Mouse (Mus musculus) liver, adult (tissue): ENCODE results near the gene D930020B18Rik.

Source experiments
- GATA4 ChIP-seq: IDR thresholded peaks from 2 replicates; pipeline ENCODE4 v1.6.1; 2014; ENCODE audit warnings: mild to moderate bottlenecking, low read length; ENCODE audit not compliant: insufficient replicate concordance

D930020B18Rik gene

DNA sequence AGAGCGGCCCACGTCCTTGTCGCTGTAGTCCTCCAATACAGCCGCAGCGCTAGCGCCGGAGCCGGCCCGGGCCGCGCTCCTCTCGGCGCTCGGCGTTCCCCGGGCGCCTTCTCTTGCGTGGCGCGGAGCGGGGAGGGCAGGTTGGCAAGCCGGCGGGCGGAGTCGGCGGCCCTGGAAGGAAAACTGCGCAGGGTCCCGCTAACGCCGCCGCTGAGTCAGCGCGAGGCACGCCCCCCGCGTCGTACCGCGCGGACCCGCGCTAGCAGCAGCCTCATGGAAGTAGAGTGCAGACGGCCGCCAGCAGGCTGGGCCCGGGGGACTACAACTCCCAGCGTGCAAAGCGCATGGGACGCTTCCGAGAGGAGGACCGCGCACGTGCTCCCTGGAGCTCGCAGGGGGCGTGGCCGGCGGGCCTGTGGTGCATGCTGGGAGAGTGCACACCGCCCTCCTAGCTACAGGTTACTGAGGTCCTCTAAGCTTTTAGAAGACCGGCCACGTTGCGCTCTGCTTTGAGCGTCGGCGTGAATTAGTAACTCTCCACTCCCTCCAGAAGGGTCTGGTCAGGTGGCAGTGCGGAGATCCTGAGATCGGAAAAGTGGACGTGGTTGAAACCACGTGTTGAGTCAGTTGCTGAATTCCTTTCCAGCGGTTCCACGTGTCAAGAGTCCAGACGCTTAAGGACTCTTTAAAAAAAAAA is 15.1 kb upstream of the D930020B18Rik start, which contains the start of gene Xpot:
Xpot (minus strand) TSS at position 147 of the 697 bp plus-strand sequence.
- peak; percentile 29; the same call in 1 of the 2 replicates for TF ChIP-seq GATA4

DNA sequence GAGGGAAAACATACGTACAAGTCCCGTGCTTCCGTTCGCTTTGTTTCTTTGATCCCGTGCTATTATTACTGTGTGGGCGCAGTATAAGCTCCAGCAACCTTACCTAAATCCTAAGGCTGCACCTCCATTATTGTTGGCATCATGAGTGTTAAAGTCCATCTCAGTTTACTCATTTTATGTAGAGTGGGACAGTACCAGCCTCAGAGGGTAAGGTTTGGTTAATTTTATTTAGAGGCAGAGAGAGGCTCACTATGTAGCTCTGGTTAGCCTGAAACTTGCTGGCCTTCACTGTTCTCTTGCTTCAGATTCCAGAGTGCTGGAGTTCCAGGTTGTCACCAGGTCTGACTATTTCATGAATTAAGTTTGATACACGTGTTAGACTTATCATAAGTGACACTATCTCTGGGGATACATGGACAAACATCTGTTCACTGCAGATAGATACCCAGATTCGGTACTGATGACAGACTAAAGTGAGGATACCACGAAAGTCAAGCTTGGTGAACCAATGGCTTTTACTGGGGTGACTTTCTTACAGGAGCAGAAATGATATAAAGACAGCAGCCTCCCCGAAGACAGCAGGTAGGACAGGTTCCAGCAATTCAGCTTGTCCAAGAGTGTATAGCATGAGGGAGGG is 14.1 kb upstream of the D930020B18Rik start:
- TF ChIP-seq GATA4, result no peak

DNA sequence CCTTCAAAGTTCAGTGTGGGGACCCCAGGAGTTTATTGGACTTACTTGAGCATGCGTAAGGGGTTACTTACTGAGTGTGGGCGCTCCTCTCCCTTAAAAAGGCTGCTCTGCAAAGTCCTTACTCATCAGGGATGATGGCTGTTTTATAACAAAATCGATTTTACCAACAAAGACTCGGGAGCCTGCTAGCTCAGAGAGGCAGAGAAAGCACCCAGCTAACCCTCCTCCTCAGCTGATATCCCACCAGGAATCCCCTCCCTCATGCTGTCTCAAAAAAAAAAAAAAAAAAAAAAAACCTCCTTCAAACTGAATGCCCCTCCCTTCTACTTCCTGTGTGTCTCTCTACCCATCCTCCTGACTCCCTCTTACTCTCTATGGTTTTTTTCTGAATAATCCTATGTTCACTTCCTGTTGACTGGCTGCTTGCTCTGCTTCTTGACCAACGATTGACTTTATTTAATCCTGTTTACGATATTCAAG is 12.8 kb upstream of the D930020B18Rik start:
- no peak for TF ChIP-seq GATA4

DNA sequence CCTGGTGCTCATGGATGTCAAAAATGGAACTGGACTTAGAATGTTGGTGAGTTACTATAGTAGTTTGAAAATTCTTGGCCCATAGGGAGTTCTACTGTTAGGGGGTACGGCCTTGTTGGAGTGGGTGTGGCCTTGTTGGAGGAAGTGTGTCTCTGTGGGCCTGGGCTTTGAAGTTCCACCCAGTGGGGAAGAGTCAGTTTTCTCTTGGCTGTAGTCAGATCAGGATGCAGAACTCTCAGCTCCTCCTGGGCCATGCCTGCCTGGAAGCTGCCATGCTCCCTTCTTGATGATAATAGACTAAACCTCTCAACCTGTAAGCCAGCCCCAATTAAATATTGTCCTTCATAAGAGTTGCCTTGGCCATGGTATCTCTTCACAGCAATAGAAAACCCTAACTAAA is 7.2 kb upstream of the D930020B18Rik start:
- no peak for TF ChIP-seq GATA4

DNA sequence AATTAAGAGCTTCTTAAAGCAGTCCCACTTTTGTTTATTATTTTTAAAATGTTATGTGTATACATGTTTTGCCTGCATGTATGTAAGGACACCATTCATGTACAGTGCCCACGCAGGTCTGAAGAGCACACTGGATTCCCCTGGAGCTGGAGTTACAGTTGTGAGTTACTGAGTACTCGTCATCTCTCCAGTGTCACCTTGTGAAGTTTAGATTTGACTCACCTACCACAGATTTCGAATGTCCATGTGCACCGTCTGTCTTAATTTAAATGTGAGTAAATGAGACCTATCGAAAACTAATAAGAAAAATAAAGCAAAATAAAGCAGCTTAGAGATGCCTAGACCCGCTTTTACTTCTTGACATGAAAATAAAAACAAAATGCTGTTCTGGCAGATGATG is 5.1 kb upstream of the D930020B18Rik start:
- TF ChIP-seq GATA4, result no peak

DNA sequence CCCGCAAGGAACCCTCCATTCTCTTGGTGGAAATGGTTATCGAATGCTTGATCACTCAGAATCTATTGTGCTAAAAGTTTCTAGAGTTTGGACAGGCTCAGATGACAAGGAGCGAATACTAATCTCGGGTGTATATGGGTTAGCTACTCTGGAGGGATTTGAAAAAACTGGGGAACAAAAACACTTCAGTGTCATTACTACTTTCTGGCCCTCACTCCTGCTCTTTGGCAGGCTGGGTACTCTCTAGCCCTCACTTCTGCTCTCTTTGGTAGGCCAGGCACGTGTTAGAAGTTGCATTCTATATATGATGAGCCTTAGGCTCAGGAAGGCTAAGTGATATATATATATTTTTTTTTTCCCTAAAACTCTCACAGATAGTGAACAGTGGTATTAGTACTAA is 1.8 kb upstream of the D930020B18Rik start:
- TF ChIP-seq GATA4, result no peak

DNA sequence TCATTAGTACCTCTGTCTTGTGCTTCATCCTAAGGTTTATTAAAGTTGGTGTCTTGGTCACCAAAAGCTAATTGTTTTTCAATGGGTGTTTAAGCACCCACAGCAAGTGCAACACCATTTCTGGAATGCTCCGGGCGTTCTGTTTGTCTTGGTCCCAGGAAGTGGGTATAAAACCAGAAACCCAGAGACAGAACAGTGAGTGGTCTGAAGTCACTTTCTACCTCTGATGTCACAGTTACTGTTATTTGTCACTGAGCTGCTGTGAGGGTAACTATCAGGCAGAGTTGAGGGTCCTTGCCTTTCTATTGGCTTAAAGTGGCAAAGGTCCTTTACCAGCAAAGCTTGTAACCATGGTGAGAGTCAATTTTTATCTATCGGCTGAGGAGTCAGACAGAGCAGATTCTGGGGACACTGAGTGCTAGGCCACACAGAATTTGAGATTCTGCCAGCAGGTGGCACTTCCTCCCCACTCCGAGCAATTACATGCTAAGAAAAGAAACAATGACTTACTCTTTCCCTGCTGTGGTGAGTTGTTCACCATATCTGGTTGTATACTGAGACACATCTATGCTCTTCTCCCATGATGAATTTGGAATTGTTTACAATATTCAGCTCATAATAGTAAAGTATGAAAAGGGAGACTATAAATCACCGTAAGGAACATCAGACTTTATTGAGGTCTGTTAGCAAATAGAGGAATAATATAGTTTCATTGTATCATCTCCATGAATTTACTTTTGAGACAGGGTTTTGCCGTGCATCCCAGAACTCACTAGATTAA is 1.0 kb upstream of the D930020B18Rik start:
- no peak for TF ChIP-seq GATA4

DNA sequence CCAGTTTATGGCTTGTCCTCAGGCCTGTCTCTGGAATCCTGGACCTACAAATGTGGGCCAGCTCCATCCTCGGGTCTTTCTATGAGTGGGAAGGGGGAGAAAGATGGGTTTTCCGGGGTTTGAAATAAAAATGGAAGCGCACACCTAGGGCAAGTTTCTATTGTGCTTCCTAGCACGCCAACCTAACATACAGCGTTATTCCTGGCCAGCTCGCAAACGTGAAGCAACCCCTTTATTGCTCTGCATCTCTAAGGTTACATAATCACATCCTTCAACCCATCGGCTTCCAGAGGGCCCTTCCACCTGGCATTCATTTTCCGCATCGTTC is 480 bp upstream of the D930020B18Rik start:
- TF ChIP-seq GATA4, result no peak

DNA sequence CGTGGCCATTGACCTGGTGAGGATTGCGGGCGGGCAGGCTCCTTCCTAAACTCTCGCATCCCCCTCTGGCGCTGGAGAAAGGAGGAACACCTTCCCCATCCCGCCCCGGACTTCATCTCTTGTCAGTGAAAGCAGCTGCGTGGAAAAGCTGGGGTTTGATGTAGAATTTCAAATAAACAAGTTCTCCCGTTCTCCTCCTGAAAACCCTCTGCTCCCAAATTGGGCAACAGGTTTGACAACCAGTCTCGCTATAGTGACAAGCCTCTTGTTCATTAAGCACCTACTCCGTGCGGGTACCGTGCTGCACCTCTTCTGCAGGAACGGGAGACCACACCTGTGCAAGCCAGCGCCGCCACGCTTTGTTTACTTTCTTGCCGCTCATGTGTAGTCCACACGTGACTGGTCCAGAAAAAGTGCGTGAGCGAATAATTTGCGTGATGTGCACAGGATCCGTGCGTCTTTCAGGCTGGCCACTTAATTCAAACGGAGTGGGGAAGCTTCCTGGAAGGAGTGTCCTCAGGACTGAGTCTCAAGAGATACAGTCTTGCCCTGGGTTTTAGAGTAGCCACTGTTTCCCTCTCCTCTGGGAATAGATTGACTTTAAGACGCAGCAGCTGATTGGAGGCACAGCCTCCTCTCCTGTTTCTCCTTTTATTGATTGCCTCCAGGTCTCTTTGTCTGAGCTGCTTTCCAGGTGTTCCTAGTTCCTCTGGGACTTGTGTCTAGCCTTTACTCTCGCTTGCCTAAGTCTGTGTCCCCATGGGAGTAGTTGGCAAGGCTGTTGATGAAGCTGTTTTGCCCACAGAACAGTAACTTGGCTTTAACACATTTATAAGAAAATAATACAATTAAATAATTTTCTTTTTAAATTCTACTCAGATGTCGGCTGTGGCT is 913 bp downstream of the D930020B18Rik start:
- TF ChIP-seq GATA4, result no peak

DNA sequence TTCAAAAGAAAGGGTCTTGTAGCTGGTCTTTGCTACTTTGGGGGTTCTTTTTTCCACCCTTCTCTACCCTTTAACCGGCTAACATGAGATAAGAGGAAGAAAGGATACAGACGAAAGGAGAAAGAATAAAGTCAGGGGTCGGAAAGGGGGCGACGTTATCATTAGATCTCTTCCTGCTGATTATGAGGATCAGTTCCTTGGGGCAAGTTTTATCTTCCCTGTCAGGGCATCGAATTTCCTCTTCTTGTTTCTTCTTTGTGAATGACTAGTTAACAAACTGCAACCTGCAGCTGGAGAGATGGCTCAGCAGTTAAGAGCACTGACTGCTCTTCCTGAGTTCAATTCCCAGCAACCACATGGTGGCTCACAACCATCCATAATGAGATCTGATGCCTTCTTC is 4.9 kb downstream of the D930020B18Rik start:
- TF ChIP-seq GATA4, result no peak

DNA sequence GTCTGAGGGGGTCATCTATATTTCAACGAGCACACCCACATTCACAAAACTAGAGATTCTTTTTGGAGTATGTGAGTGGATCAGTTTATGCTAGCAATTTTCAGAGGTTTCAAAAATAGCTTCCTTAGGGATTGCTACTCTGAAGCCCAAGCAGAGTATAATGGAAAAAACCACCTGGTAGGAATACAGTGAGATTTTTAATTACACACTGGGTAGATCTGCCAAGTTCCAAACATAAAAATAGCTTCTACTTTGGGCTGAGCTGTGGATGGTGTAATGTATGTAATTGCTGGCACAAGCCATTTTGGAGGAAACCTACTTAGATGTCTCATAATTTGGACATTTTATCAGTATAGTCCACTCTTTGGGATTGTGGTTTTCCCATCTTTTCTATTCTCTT is 11.7 kb downstream of the D930020B18Rik start:
- TF ChIP-seq GATA4, result no peak

DNA sequence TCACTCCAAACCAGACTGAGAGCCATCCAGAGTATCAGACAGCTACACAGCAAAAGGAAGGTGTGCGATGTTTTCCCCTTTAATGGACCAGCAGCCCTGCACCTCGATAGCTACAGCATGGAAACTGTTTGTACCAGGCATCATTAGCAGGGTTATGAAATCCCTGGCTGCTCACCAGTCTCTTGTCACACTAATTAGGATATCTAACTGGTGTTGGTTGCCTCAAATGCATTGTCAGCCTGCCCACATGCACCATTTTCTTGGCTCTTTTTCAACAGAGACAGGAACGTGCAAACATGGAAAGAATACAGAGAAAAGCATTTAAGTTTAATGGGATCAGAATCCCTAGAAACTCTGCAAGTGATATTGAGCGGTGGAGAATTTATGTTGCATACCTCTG is 14.5 kb downstream of the D930020B18Rik start:
- TF ChIP-seq GATA4, result no peak

DNA sequence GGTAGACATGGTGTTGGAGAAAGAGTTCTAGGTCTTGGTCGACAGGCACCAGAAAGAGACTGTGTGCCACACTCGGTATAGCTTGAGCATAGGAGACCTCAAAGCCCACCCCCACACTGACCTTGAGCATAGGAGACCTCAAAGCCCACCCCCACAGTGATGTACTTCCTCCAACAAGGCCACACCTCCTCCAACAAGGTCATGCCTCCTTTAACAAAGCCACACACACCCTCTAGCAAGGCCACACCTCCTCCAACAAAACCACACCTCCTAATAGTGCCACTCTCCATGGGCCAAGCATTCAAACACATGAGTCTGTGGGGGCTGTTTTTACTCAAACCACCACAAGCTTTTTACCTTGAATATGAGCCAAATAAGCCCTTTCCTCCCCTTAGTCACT is 21.3 kb downstream of the D930020B18Rik start:
- TF ChIP-seq GATA4, result no peak

DNA sequence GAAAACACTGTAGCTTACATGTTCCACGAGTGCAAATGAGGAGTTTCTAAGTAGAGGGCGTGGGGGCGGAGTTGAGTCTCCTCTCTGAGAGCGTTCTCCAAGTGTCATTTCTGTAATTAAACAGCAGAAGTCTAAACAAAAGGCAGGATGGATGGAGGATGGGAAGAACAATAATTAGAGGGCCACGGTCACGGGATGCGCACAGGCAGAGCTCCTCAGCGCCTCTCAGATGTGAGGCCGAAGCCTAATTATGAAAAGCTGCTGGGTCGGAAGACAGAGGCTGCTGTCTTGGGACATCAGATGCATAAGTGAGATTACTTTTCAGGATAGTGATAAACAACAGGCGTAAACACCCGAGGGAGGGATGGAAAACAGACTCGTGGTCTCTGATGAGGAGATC is 22.2 kb downstream of the D930020B18Rik start:
- no peak for TF ChIP-seq GATA4

DNA sequence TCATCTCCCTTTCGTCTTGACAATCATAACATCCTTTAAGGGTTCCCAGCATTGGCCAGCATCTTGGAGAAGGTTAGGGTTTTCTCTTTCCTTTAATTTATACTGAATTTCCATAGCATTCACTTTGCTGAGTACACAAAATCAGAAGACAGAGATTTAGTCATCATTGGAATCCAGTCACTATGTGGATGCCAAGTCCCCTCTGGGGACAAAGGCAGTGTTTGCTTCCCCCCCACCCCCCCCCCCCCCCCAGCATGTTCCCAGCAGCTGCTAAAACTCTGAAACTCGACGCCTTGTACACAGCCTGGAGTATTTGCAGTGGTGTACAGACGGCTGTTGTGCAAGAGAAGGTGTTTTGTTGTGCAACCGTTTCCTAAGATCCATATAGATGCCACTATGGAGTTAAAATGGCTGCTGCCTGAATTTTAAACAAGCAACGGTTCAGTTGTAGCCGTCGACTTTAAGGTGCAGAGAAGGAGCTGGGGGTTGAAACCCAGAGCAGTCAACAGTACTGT is 24.3 kb downstream of the D930020B18Rik start:
- no peak for TF ChIP-seq GATA4
